Mouse (Mus musculus) small intestine, adult 2 months (tissue): ENCODE data around the gene Cstf1.

ENCODE experiments used
- CTCF ChIP-seq: fragments of 200-500 bp; IDR thresholded peaks from 2 replicates; pipeline ENCODE4 v1.5.1; 2012; ENCODE audit warnings: low read depth, mild to moderate bottlenecking, control low read depth, inconsistent platforms, low read length, moderate library complexity, mixed read lengths; ENCODE audit not compliant: insufficient replicate concordance, insufficient read length; ENCODE audit errors: extremely low read depth
- POLR2A ChIP-seq: fragments of 200-500 bp; IDR thresholded peaks from 2 replicates; pipeline ENCODE4 v1.6.1; 2012; ENCODE audit warnings: low read depth, mild to moderate bottlenecking, control low read depth, inconsistent platforms, low read length, moderate library complexity

- no peak for TF ChIP-seq CTCF
- no peak for TF ChIP-seq POLR2A
Measured at GRCm38 (mm10) chr2:172394671-172395070, 24.2 kb downstream of the Cstf1 start.
